Mouse (Mus musculus) liver, postnatal 0 days (tissue): ENCODE results near the gene Mrps27. TPM values are rescaled to one million over a fixed set of nuclear protein-coding genes. Genes with fewer than 3 reads are reported as not detected.

Experiments
- ATAC-seq: fragments of 200-750 bp; cut with Nextera tagmentation; 2 replicates; pipeline ENCODE4 v1.8.0; 2017; ENCODE audit warnings: mild to moderate bottlenecking, moderate library complexity
- DNase-seq: peaks from one replicate; pipeline ENCODE4 v3.0.0-alpha.2; 2016
- H3K27ac ChIP-seq: fragments of 300-500 bp; sonication (generic); 2 replicates; pipeline ENCODE4 v1.5.1; 2014; ENCODE audit warnings: antibody characterized with exemption, moderate library complexity, mild to moderate bottlenecking, low read depth
- H3K27me3 ChIP-seq: fragments of 300-500 bp; sonication (generic); 2 replicates; pipeline ENCODE4 v1.6.1; 2014; ENCODE audit warnings: low read length, control low read depth, mixed read lengths; ENCODE audit not compliant: insufficient read depth
- H3K36me3 ChIP-seq: fragments of 300-500 bp; sonication (generic); replicated peaks from 2 replicates; pipeline ENCODE4 v1.6.1; 2014; ENCODE audit warnings: mild to moderate bottlenecking, control low read depth, low read length, moderate library complexity, mixed read lengths; ENCODE audit not compliant: insufficient read depth
- H3K4me1 ChIP-seq: fragments of 300-500 bp; sonication (generic); 2 replicates; pipeline ENCODE4 v1.6.1; 2014; ENCODE audit warnings: antibody characterized with exemption, mild to moderate bottlenecking, control low read depth; ENCODE audit not compliant: insufficient read depth
- H3K4me2 ChIP-seq: fragments of 300-500 bp; sonication (generic); 2 replicates; pipeline ENCODE4 v1.6.1; 2014; ENCODE audit warnings: low read depth, mild to moderate bottlenecking, low read length, moderate library complexity, mixed read lengths
- H3K4me3 ChIP-seq: fragments of 300-500 bp; sonication (generic); 2 replicates; pipeline ENCODE4 v1.5.1; 2014; ENCODE audit warnings: low read depth, low read length
- H3K9ac ChIP-seq: fragments of 300-500 bp; sonication (generic); replicated peaks from 2 replicates; pipeline ENCODE4 v1.6.1; 2014; ENCODE audit warnings: mild to moderate bottlenecking, moderate library complexity
- H3K9me3 ChIP-seq: fragments of 300-500 bp; sonication (generic); 2 replicates; pipeline ENCODE4 v1.6.1; 2016; ENCODE audit warnings: mild to moderate bottlenecking, control low read depth, low read length, mixed read lengths
- CTCF ChIP-seq: sonication (generic); IDR thresholded peaks from 2 replicates; pipeline ENCODE4 v1.5.1; 2016; ENCODE audit warnings: antibody characterized with exemption, low read depth
- EP300 ChIP-seq: IDR thresholded peaks from 2 replicates; pipeline ENCODE4 v1.6.1; 2016; ENCODE audit warnings: antibody characterized with exemption, low read depth, mild to moderate bottlenecking
- WGBS: fragments of 180-500 bp; shearing (Covaris S2); extraction: QIAGEN DNeasy Blood & Tissue Kit; methylation state at CpG from one replicate; pipeline ENCODE4 v1.1.7; 2014; ENCODE audit not compliant: insufficient replicate concordance; 5-methylcytosine and 5-hydroxymethylcytosine counted together
- polyA plus RNA-seq: library from polyadenylated mRNA; unstranded; fragments of >200 nt; fragmentation: Nextera tagmentation; extraction: Ambion mirVana; gene quantifications from 2 replicates; pipeline ENCODE4 v1.2.1, GENCODE M21; 2015

Mrps27 gene
- polyA plus RNA-seq, 1 experiment from 2014 or later, result 16.6 TPM

DNA sequence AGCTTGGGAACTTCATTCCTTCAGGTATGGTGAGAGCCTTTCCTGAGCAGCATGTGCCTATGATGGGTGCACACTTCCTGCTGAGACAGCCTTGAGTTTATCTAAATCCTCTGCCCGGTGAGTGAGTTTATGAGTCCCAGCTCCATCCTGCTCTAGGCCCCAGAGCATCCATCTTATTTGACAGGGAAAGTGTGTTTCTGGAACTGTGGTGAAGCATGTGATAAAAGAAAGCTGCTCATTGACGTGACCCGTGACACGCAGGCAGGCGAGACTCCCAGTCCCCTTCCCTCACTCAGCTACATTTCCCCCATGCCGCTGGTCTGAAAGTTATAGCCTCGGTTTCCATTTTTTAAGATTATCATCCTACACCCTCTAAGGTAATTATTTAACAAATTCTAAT lies 11.3 kb downstream of the Mrps27 start:
- Histone ChIP-seq H3K4me2 (no peak overlapping the region), H3K9ac (no peak overlapping the region), H3K27me3 (no peaks in the 10 kb centered on the region), H3K4me3 (no peak overlapping the region), H3K9me3 (no peaks in the 10 kb centered on the region), H3K36me3 (peaks cover 3% of the 10 kb centered on the region; the same call in 1 of the 2 replicates), H3K4me1 (peaks cover 5% of the 10 kb centered on the region), H3K27ac (no peak overlapping the region)
- ATAC-seq (no peak), DNase-seq (no peak)
- TF ChIP-seq CTCF (no peak), EP300 (no peak)
- 79% methylated on average over 7 of the region's 7 CpGs for WGBS

DNA sequence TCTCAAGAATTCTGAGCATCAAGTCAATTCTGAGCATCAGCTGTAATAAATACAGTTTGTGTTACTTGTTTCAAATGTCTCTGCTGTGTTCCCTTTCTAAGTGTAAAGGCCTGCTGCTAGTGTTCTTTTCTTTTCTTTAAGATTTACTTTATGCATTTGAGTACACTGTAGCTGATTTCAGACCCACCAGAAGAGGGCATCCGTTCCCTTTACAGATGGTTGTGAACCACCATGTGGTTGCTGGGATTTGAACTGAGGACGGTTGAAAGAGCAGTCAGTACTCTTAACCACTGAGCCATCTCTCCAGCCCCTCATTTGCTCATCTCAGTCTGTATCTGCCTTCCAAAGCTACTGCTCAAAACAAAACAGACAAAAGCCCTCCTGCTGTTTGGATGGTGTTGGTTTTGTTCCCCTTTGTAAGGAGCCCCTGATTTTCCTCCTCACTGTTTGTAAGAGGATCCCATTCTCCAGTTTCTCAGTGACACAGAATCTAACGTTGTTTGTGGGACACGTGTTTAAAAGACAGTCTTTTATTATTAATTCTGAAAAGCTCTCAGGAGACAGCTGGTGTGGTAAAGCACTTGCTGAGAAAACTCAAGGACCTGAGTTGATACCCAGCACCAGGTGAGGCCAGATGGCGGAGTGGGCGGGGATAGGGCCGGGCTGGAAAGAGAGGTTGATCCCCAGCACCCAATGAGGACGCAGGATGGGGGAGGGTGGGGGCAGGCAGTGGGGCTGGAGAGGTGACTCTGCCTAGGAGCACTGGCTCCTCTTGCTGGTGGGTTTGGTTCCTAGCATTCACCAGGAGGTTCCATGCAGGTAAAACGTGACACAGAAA lies 12.1 kb downstream of the Mrps27 start:
- no peak overlapping the region for H3K4me3 ChIP-seq
- no peak overlapping the region for H3K9ac ChIP-seq
- peaks cover 3% of the 10 kb centered on the region; the same call in 1 of the 2 replicates for H3K36me3 ChIP-seq
- peak; percentile 21 for DNase-seq
- no peak overlapping the region for H3K27ac ChIP-seq
- H3K4me2 ChIP-seq, result no peak overlapping the region
- H3K9me3 ChIP-seq, result no peaks in the 10 kb centered on the region
- no peak for ATAC-seq
- TF ChIP-seq EP300 (no peak), CTCF (peak; percentile 21; the same call in 1 of the 2 replicates)
- WGBS, result 68% methylated on average over 9 of the region's 9 CpGs
- H3K4me1 ChIP-seq, result peaks cover 5% of the 10 kb centered on the region
- no peaks in the 10 kb centered on the region for H3K27me3 ChIP-seq

DNA sequence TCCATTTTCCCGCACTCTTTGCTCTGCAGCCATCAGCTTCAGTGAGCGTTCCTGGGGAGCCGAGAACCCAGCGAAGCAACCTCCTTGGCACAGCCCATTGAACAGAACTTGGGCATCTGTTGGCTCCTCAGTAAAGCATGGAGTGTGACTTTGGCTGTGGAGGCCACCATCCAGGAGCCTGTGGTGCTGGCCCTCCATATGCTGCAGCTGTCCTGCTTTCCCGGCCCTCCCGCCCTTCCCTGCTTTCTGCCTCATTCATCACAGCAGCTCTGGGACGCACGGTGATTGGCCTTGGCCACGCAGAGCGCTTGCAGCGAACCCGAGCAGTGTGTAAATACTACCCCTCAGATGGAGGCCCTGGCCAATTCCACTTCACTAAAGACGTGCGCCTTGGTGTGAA lies 14.3 kb downstream of the Mrps27 start:
- no peak for DNase-seq
- Histone ChIP-seq H3K27ac (no peak overlapping the region), H3K27me3 (no peaks in the 10 kb centered on the region), H3K4me3 (no peak overlapping the region), H3K4me2 (no peak overlapping the region), H3K4me1 (peaks cover under 1% of the 10 kb centered on the region; the same call in 1 of the 2 replicates), H3K9ac (no peak overlapping the region), H3K36me3 (peaks cover 12% of the 10 kb centered on the region; the same call in 1 of the 2 replicates), H3K9me3 (no peaks in the 10 kb centered on the region)
- WGBS, result 85% methylated on average over 14 of the region's 14 CpGs
- TF ChIP-seq CTCF (no peak), EP300 (no peak)
- ATAC-seq, result no peak

DNA sequence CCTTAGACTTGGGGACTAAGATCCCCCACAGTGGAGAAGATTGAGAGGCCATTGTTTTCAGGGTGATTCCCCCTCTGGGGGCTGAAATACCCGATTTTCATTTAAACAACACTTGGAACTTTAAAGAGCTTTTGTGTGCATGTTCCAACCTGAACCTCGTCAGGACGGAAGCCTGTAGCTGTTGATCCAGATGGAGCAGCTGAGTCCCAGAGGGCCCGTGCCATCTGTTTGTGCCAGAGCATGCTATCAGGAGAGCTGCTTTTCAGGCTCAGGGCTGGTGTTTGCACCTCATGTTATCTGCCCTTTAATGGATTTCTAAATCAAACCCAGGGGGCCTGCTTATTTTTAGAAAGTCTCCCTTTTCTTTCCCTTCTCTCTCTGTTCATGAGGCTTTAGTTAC lies 19.3 kb downstream of the Mrps27 start:
- no peaks in the 10 kb centered on the region for H3K27me3 ChIP-seq
- TF ChIP-seq EP300 (no peak), CTCF (no peak)
- no peak for DNase-seq
- no peak overlapping the region for H3K4me2 ChIP-seq
- no peak for ATAC-seq
- H3K36me3 ChIP-seq, result peaks cover 11% of the 10 kb centered on the region; the same call in 1 of the 2 replicates
- H3K27ac ChIP-seq, result no peak overlapping the region
- no peaks in the 10 kb centered on the region for H3K9me3 ChIP-seq
- 75% methylated on average over 4 of the region's 4 CpGs for WGBS
- H3K9ac ChIP-seq, result no peak overlapping the region
- H3K4me3 ChIP-seq, result no peak overlapping the region
- H3K4me1 ChIP-seq, result no peaks in the 10 kb centered on the region

DNA sequence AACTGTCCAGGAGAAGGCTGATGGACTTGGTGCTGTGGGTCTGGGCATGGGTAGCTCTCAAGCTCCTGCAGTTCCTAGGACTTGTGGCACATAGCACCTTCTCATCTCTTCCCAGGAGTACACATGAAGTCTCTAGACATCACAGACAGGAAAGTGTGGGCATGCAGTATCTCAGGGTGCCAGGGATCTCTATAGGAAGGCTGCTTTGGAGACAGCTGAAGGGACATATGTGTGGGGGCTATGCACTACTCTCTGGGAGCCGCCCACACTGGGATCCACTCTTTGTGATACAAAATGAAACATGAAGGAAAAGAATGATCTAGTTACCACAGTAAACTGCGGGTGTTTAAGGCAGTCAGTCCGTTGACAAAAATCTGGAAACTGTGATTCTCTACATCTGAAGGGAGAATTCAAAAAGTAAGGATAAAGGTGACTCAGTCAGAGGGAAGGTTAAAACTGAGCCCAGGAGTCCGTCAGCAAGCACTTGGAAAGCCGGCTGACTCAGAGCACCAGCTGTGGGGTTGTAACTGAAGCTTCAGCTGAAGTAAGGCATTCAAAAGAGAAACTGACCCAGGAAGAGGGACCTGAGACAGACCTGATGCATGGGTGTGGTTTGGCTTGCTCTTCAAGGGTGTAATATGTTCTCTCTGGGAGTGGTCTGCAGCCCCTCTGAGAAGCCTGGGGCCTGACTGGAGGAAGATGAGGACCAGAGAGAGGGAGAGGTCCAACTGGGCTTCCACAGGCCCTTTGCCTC lies 22.0 kb downstream of the Mrps27 start:
- Histone ChIP-seq H3K9me3 (no peaks in the 10 kb centered on the region), H3K4me3 (no peak overlapping the region), H3K9ac (no peak overlapping the region), H3K27me3 (no peaks in the 10 kb centered on the region), H3K27ac (no peak overlapping the region), H3K4me1 (no peaks in the 10 kb centered on the region), H3K36me3 (peaks cover 11% of the 10 kb centered on the region; the same call in 1 of the 2 replicates), H3K4me2 (no peak overlapping the region)
- TF ChIP-seq EP300, result no peak
- TF ChIP-seq CTCF, result no peak
- ATAC-seq (no peak), DNase-seq (no peak)
- 84% methylated on average over 5 of the region's 5 CpGs for WGBS

DNA sequence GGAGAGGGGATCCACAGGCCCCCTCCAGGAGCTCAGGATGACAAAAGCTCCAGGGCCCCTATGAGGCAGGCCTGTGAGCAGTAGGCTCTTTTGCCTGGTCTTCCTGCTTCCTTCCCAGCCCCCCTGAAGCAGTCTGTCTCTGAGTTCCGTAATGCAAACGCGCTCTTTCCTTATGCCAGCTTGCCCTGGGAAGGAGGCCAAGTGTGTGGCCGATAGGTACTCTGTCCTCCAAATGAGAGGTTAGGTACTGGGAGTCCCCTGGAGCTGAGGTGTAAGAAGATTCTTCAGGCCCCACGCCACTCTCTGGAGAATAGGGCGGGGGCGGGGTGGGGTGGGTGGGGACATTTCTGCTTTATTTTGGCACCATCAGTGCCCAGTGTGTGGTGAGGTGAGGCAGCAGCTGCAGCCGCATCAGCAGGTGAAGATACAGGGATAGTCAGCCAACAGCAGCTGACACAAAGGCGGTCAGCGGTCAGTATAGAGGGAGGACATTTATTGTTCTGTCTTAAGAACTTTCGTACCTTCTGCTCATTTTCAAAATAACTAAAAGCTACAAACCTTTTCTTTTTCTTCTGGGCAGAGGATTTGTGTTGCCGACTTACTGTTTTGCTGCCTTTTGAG lies 23.1 kb downstream of the Mrps27 start:
- Histone ChIP-seq H3K9ac (no peak overlapping the region), H3K27ac (no peak overlapping the region), H3K27me3 (no peaks in the 10 kb centered on the region), H3K4me3 (no peak overlapping the region), H3K36me3 (peaks cover 10% of the 10 kb centered on the region; the same call in 1 of the 2 replicates), H3K4me1 (no peaks in the 10 kb centered on the region), H3K4me2 (no peak overlapping the region), H3K9me3 (no peaks in the 10 kb centered on the region)
- DNase-seq (no peak), ATAC-seq (no peak)
- whole genome bisulfite sequencing, result 85% methylated on average over 12 of the region's 12 CpGs
- TF ChIP-seq EP300, result no peak
